Mouse (Mus musculus) heart, adult 2 months (tissue): ENCODE data around the gene Akap6. TPM values are rescaled to one million over a fixed set of nuclear protein-coding genes. Genes with fewer than 3 reads are reported as not detected.

Source experiments
- DNase-seq, 2 experiments: peaks; one replicate each; pipeline ENCODE4 v3.0.0; 2021
- H3K27ac ChIP-seq: fragments of 200-600 bp; 2 replicates; pipeline ENCODE4 v1.8.1; 2022
- H3K27me3 ChIP-seq: fragments of 200-500 bp; 2 replicates; pipeline ENCODE4 v1.6.1; 2012; ENCODE audit warnings: mild to moderate bottlenecking, low read length, inconsistent platforms, mixed read lengths; ENCODE audit not compliant: control insufficient read depth, insufficient read depth
- H3K36me3 ChIP-seq: fragments of 200-500 bp; 2 replicates; pipeline ENCODE4 v1.6.1; 2012; ENCODE audit warnings: low read length, inconsistent platforms; ENCODE audit not compliant: control insufficient read depth, insufficient read depth
- H3K4me1 ChIP-seq: fragments of 200-500 bp; 2 replicates; pipeline ENCODE4 v1.6.1; 2011; ENCODE audit warnings: low read length; ENCODE audit not compliant: control insufficient read depth, insufficient read depth
- H3K4me3 ChIP-seq: fragments of 200-600 bp; 2 replicates; pipeline ENCODE4 v1.8.1; 2022
- H3K79me2 ChIP-seq: fragments of 200-500 bp; replicated peaks from 2 replicates; pipeline ENCODE4 v1.6.1; 2012; ENCODE audit warnings: mild to moderate bottlenecking, inconsistent platforms, low read length, moderate library complexity, mixed read lengths; ENCODE audit not compliant: control insufficient read depth, insufficient read depth
- H3K9ac ChIP-seq: fragments of 200-500 bp; 2 replicates; pipeline ENCODE4 v1.6.1; 2012; ENCODE audit warnings: low read depth, mild to moderate bottlenecking, control low read depth, inconsistent platforms, low read length, mixed read lengths
- CTCF ChIP-seq: fragments of 200-600 bp; IDR thresholded peaks from 2 replicates; pipeline ENCODE4 v1.8.1; 2022; ENCODE audit warnings: antibody characterized with exemption, mild to moderate bottlenecking, moderate library complexity
- EP300 ChIP-seq: fragments of 200-500 bp; IDR thresholded peaks from 2 replicates; pipeline ENCODE4 v1.6.1; 2011; ENCODE audit warnings: low read depth, low read length, control low read depth; ENCODE audit not compliant: insufficient read depth
- POLR2A ChIP-seq: fragments of 200-500 bp; IDR thresholded peaks from 2 replicates; pipeline ENCODE4 v1.6.1; 2011; ENCODE audit warnings: mild to moderate bottlenecking, low read depth, low read length, control low read depth; ENCODE audit not compliant: insufficient read depth
- WGBS: fragments of 180-500 bp; shearing (Covaris S2); methylation state at CpG from one replicate; pipeline ENCODE4 v1.1.7; 2018; 5-methylcytosine and 5-hydroxymethylcytosine counted together
- intact Hi-C: fragments of 180-260 bp; cut with DNase I; formaldehyde crosslinking; loops from one replicate; pipeline ENCODE4 v1.15.1; 2025
- polyA plus RNA-seq: library from polyadenylated mRNA; depleted of rRNA; stranded (reverse); fragments of >200 nt; gene quantifications from 2 replicates; pipeline ENCODE4 v1.2.3, GENCODE M21; 2012
- total RNA-seq, 2 experiments: library from RNA; stranded (reverse); gene quantifications; 2 replicates each; pipeline ENCODE4 v1.2.3; 2021

Gene Akap6
- total and polyA plus RNA-seq, 3 experiments = 14.1 to 100 (median 94.6) TPM

DNA sequence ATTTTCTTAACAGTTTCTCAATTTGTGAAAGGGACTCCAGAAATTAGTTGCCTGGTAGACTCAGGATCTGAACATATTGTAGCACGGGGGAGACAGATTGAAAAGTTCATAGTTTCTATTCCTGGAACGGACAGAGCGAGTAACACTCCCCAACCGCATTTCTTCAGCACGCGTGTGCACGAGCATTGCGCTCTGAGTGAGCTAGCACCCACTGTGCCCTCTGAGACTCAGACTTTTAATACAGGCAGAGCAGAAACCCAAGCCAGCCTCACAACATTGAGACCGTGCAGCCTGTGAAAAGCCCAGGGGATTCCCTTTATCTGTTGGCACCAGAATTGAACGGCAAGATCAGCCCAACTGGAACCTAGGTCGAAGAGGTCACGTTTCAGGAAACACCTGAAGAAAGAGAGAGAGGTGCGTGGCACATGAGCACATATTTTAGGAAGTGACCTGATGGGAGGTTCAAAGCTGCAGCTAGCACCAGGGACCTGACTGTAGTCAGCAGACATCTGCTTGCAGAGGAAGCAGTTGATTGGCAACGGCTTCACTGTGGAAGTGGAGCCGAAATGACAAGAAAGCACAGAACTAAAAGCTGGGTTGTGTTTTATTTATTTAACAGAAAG is 240.3 kb downstream of the Akap6 start:
- Histone ChIP-seq H3K79me2 (no peaks in the 10 kb centered on the region), H3K27ac (no peak overlapping the region), H3K36me3 (no peaks in the 10 kb centered on the region), H3K4me3 (no peak overlapping the region), H3K4me1 (no peaks in the 10 kb centered on the region), H3K9ac (no peak overlapping the region), H3K27me3 (no peaks in the 10 kb centered on the region)
- intact Hi-C loops = no loop called here
- WGBS = 35% methylated on average over 15 of the region's 15 CpGs
- DNase-seq = no peak
- TF ChIP-seq CTCF (no peak), EP300 (no peak), POLR2A (no peak)

DNA sequence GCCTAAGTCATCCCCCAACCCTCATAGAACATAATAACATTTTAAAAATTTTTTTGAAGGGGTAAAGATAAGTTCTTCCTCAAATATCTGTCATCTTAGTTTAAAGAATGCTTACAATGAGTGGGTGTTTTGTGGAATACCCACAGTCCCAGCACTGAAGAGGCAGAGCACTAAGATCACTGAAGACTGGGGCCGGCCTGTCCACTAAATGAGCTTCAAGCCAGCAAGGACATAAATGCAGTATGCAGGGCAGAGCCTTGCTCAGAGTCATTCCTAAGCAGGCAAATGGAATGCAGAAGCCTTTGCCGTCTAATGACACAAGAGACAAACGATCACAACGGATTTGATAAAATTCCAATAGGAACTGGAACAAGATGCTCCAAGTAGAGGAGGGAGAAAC is 242.8 kb downstream of the Akap6 start:
- Histone ChIP-seq H3K36me3 (no peaks in the 10 kb centered on the region), H3K4me3 (no peak overlapping the region), H3K4me1 (no peaks in the 10 kb centered on the region), H3K9ac (no peak overlapping the region), H3K27me3 (no peaks in the 10 kb centered on the region), H3K27ac (no peak overlapping the region), H3K79me2 (peaks cover 2% of the 10 kb centered on the region; the same call in 1 of the 2 replicates)
- no peak for TF ChIP-seq CTCF
- no peak for TF ChIP-seq POLR2A
- no peak for TF ChIP-seq EP300
- DNase-seq = no peak
- WGBS = 67% methylated on average over 4 of the region's 4 CpGs
- intact Hi-C loops = no loop called here

GRCm38 (mm10) chr12:52944274-52944673 is 245.1 kb downstream of the Akap6 start:
- no peak overlapping the region for H3K4me3 ChIP-seq
- H3K36me3 ChIP-seq = no peaks in the 10 kb centered on the region
- no peak overlapping the region for H3K27ac ChIP-seq
- H3K9ac ChIP-seq = no peak overlapping the region
- DNase-seq = no peak
- H3K27me3 ChIP-seq = no peaks in the 10 kb centered on the region
- WGBS = 28% methylated on average over 7 of the region's 7 CpGs
- intact Hi-C loops = no loop called here
- no peaks in the 10 kb centered on the region for H3K4me1 ChIP-seq
- peaks cover 2% of the 10 kb centered on the region; the same call in 1 of the 2 replicates for H3K79me2 ChIP-seq
- TF ChIP-seq EP300 (no peak), POLR2A (no peak), CTCF (no peak)

- Histone ChIP-seq H3K27me3 (no peaks in the 10 kb centered on the region), H3K4me3 (no peak overlapping the region), H3K36me3 (no peaks in the 10 kb centered on the region), H3K79me2 (peaks cover 2% of the 10 kb centered on the region; the same call in 1 of the 2 replicates), H3K27ac (no peak overlapping the region), H3K4me1 (no peaks in the 10 kb centered on the region), H3K9ac (no peak overlapping the region)
- WGBS = 80% methylated on average over 2 of the region's 2 CpGs
- intact Hi-C loops = no loop called here
- no peak for DNase-seq
- TF ChIP-seq POLR2A = no peak
- no peak for TF ChIP-seq CTCF
- no peak for TF ChIP-seq EP300
Observed at GRCm38 (mm10) chr12:52944949-52945348, 245.8 kb downstream of the Akap6 start.

GRCm38 (mm10) chr12:52950660-52951059 is 251.5 kb downstream of the Akap6 start:
- Histone ChIP-seq H3K27ac (no peak overlapping the region), H3K27me3 (no peaks in the 10 kb centered on the region), H3K4me3 (no peak overlapping the region), H3K4me1 (no peaks in the 10 kb centered on the region), H3K9ac (no peak overlapping the region), H3K36me3 (no peaks in the 10 kb centered on the region; the same call in 1 of the 2 replicates), H3K79me2 (no peaks in the 10 kb centered on the region)
- intact Hi-C loops = no loop called here
- no peak for DNase-seq
- TF ChIP-seq CTCF (no peak), POLR2A (no peak), EP300 (no peak)
- WGBS = 63% methylated on average over 4 of the region's 4 CpGs

DNA sequence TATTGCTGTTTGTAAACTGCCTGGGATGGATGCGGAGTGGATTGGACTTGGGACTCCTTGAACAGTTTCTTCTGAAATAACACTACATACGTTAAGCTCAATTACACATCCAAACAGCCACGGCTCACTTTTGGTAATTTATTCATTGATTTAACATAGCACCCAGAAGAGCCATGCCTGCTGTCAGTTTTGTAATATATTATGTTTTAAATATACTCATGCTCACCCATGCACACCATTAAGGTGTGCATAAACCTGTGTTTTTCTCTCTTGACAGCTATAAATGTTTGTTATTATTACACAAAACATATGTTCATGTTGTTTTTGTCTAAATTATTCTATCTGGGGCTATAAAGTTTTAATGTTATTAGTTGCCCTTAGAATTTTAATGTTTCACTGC is 258.4 kb downstream of the Akap6 start:
- no peaks in the 10 kb centered on the region for H3K36me3 ChIP-seq
- no peaks in the 10 kb centered on the region for H3K27me3 ChIP-seq
- TF ChIP-seq POLR2A = no peak
- no peak for TF ChIP-seq CTCF
- no peak for TF ChIP-seq EP300
- H3K4me3 ChIP-seq = no peak overlapping the region
- 90% methylated on average over 3 of the region's 3 CpGs for WGBS
- no peak overlapping the region for H3K27ac ChIP-seq
- intact Hi-C loops = no loop called here
- no peak for DNase-seq
- no peak overlapping the region for H3K9ac ChIP-seq
- no peaks in the 10 kb centered on the region for H3K79me2 ChIP-seq
- no peaks in the 10 kb centered on the region for H3K4me1 ChIP-seq
